Mouse (Mus musculus) forebrain, embryonic 16.5 days (tissue): ENCODE results near the gene Hoxb7. TPM values are rescaled to one million over a fixed set of nuclear protein-coding genes. Genes with fewer than 3 reads are reported as not detected.

Experiments
- ATAC-seq: fragments of 200-750 bp; cut with Nextera tagmentation; 2 replicates; pipeline ENCODE4 v1.8.0; 2017; ENCODE audit warnings: mild to moderate bottlenecking, moderate library complexity
- H3K27ac ChIP-seq: fragments of 300-500 bp; sonication (generic); 2 replicates; pipeline ENCODE4 v1.5.1; 2014; ENCODE audit warnings: low read length, control low read depth
- H3K27me3 ChIP-seq: fragments of 300-500 bp; sonication (generic); replicated peaks from 2 replicates; pipeline ENCODE4 v1.6.1; 2014; ENCODE audit warnings: low read length; ENCODE audit not compliant: control insufficient read depth, insufficient read depth
- H3K36me3 ChIP-seq: fragments of 300-500 bp; sonication (generic); 2 replicates; pipeline ENCODE4 v1.6.1; 2014; ENCODE audit not compliant: control insufficient read depth, insufficient read depth
- H3K4me1 ChIP-seq: fragments of 300-500 bp; sonication (generic); replicated peaks from 2 replicates; pipeline ENCODE4 v1.6.1; 2014; ENCODE audit warnings: low read length; ENCODE audit not compliant: control insufficient read depth, insufficient read depth
- H3K4me2 ChIP-seq: fragments of 300-500 bp; sonication (generic); 2 replicates; pipeline ENCODE4 v1.6.1; 2014; ENCODE audit warnings: mild to moderate bottlenecking, low read length, control low read depth
- H3K4me3 ChIP-seq: fragments of 300-500 bp; sonication (generic); replicated peaks from 2 replicates; pipeline ENCODE4 v1.5.1; 2014; ENCODE audit warnings: mild to moderate bottlenecking, low read length, control low read depth
- H3K9ac ChIP-seq: fragments of 300-500 bp; sonication (generic); replicated peaks from 2 replicates; pipeline ENCODE4 v1.6.1; 2014; ENCODE audit warnings: low read depth, low read length, control low read depth
- H3K9me3 ChIP-seq: fragments of 300-500 bp; sonication (generic); 2 replicates; pipeline ENCODE4 v1.6.1; 2016; ENCODE audit warnings: low read length; ENCODE audit not compliant: control insufficient read depth
- WGBS: fragments of 180-500 bp; shearing (Covaris S2); extraction: QIAGEN DNeasy Blood & Tissue Kit; methylation state at CpG from one replicate; pipeline ENCODE4 v1.1.7; 2014; 5-methylcytosine and 5-hydroxymethylcytosine counted together
- polyA plus RNA-seq: library from polyadenylated mRNA; unstranded; fragments of >200 nt; fragmentation: Nextera tagmentation; extraction: Ambion mirVana; gene quantifications from 2 replicates; pipeline ENCODE4 v1.2.1, GENCODE M21; 2015

The Hoxb7 gene
- polyA plus RNA-seq, 1 experiment from 2014 or later = not detected

- 22% methylated on average over 2 of the region's 2 CpGs for WGBS
- Histone ChIP-seq H3K36me3 (no peaks in the 10 kb centered on the region), H3K4me1 (no peaks in the 10 kb centered on the region), H3K4me3 (no peak overlapping the region), H3K9ac (no peak overlapping the region), H3K27ac (no peak overlapping the region), H3K9me3 (no peaks in the 10 kb centered on the region), H3K4me2 (no peak overlapping the region), H3K27me3 (peaks cover 97% of the 10 kb centered on the region)
- ATAC-seq = no peak
Measured at GRCm38 (mm10) chr11:96257141-96257540, 29.3 kb upstream of the Hoxb7 start.

- Histone ChIP-seq H3K36me3 (no peaks in the 10 kb centered on the region), H3K27ac (no peak overlapping the region), H3K4me2 (no peak overlapping the region), H3K4me1 (no peaks in the 10 kb centered on the region), H3K4me3 (no peak overlapping the region), H3K9me3 (no peaks in the 10 kb centered on the region), H3K9ac (no peak overlapping the region), H3K27me3 (peaks cover 98% of the 10 kb centered on the region)
- no peak for ATAC-seq
- 0% methylated on average over 2 of the region's 2 CpGs for WGBS
Measured at GRCm38 (mm10) chr11:96259038-96259437, 27.4 kb upstream of the Hoxb7 start.

GRCm38 (mm10) chr11:96259511-96259910, 26.9 kb upstream of the Hoxb7 start:
- Histone ChIP-seq H3K9ac (no peak overlapping the region), H3K36me3 (no peaks in the 10 kb centered on the region), H3K4me1 (no peaks in the 10 kb centered on the region), H3K27ac (no peak overlapping the region), H3K4me3 (no peak overlapping the region), H3K4me2 (no peak overlapping the region), H3K9me3 (no peaks in the 10 kb centered on the region), H3K27me3 (peaks cover 98% of the 10 kb centered on the region)
- no peak for ATAC-seq
- WGBS = 5% methylated on average over 1 of the region's 1 CpGs

GRCm38 (mm10) chr11:96260310-96260970, 26.0 kb upstream of the Hoxb7 start:
- peaks cover 97% of the 10 kb centered on the region for H3K27me3 ChIP-seq
- ATAC-seq = no peak
- H3K9ac ChIP-seq = no peak overlapping the region
- H3K4me1 ChIP-seq = no peaks in the 10 kb centered on the region
- no peak overlapping the region for H3K27ac ChIP-seq
- H3K4me2 ChIP-seq = no peak overlapping the region
- H3K4me3 ChIP-seq = no peak overlapping the region
- no peaks in the 10 kb centered on the region for H3K36me3 ChIP-seq
- H3K9me3 ChIP-seq = no peaks in the 10 kb centered on the region
- WGBS = 2% methylated on average over 23 of the region's 23 CpGs

GRCm38 (mm10) chr11:96261323-96261890, 25.0 kb upstream of the Hoxb7 start:
- 1% methylated on average over 24 of the region's 24 CpGs for WGBS
- Histone ChIP-seq H3K4me2 (no peak overlapping the region), H3K36me3 (no peaks in the 10 kb centered on the region), H3K27ac (no peak overlapping the region), H3K4me1 (no peaks in the 10 kb centered on the region), H3K9me3 (no peaks in the 10 kb centered on the region), H3K9ac (no peak overlapping the region), H3K27me3 (peaks cover 97% of the 10 kb centered on the region), H3K4me3 (no peak overlapping the region)
- ATAC-seq = no peak

- 1% methylated on average over 6 of the region's 6 CpGs for WGBS
- no peak for ATAC-seq
- no peak overlapping the region for H3K9ac ChIP-seq
Measured at GRCm38 (mm10) chr11:96262262-96262830, 24.1 kb upstream of the Hoxb7 start.

GRCm38 (mm10) chr11:96263636-96264389, 22.6 kb upstream of the Hoxb7 start:
- H3K36me3 ChIP-seq = no peaks in the 10 kb centered on the region
- no peak overlapping the region for H3K27ac ChIP-seq
- H3K9ac ChIP-seq = no peak overlapping the region
- H3K4me3 ChIP-seq = no peak overlapping the region
- WGBS = under 1% methylated on average over 33 of the region's 33 CpGs
- H3K9me3 ChIP-seq = no peaks in the 10 kb centered on the region
- ATAC-seq = no peak
- no peak overlapping the region for H3K4me2 ChIP-seq
- H3K27me3 ChIP-seq = peaks cover 95% of the 10 kb centered on the region
- H3K4me1 ChIP-seq = no peaks in the 10 kb centered on the region

More at GRCm38 (mm10) chr11:96262262-96262830, 24.1 kb upstream of the Hoxb7 start:
- Histone ChIP-seq H3K36me3 (no peaks in the 10 kb centered on the region), H3K4me1 (no peaks in the 10 kb centered on the region), H3K4me3 (no peak overlapping the region), H3K9me3 (no peaks in the 10 kb centered on the region), H3K27me3 (peaks cover 98% of the 10 kb centered on the region), H3K4me2 (no peak overlapping the region), H3K27ac (no peak overlapping the region)

- H3K9ac ChIP-seq = no peak overlapping the region
- no peaks in the 10 kb centered on the region for H3K36me3 ChIP-seq
- H3K27ac ChIP-seq = no peak overlapping the region
- WGBS = 3% methylated on average over 8 of the region's 8 CpGs
- no peak for ATAC-seq
- no peaks in the 10 kb centered on the region for H3K4me1 ChIP-seq
- peaks cover 95% of the 10 kb centered on the region for H3K27me3 ChIP-seq
- H3K4me2 ChIP-seq = no peak overlapping the region
- no peak overlapping the region for H3K4me3 ChIP-seq
- no peaks in the 10 kb centered on the region for H3K9me3 ChIP-seq
Measured at GRCm38 (mm10) chr11:96264390-96265020, 21.9 kb upstream of the Hoxb7 start.

GRCm38 (mm10) chr11:96265954-96266353, 20.5 kb upstream of the Hoxb7 start:
- ATAC-seq = no peak
- H3K4me1 ChIP-seq = no peaks in the 10 kb centered on the region; the same call in 1 of the 2 replicates
- H3K36me3 ChIP-seq = no peaks in the 10 kb centered on the region
- no peaks in the 10 kb centered on the region for H3K9me3 ChIP-seq
- H3K9ac ChIP-seq = no peak overlapping the region
- no peak overlapping the region for H3K4me3 ChIP-seq
- no peak overlapping the region for H3K4me2 ChIP-seq
- H3K27me3 ChIP-seq = peaks cover 96% of the 10 kb centered on the region
- under 1% methylated on average over 7 of the region's 7 CpGs for WGBS
- no peak overlapping the region for H3K27ac ChIP-seq
